In the genomic region with DNA sequence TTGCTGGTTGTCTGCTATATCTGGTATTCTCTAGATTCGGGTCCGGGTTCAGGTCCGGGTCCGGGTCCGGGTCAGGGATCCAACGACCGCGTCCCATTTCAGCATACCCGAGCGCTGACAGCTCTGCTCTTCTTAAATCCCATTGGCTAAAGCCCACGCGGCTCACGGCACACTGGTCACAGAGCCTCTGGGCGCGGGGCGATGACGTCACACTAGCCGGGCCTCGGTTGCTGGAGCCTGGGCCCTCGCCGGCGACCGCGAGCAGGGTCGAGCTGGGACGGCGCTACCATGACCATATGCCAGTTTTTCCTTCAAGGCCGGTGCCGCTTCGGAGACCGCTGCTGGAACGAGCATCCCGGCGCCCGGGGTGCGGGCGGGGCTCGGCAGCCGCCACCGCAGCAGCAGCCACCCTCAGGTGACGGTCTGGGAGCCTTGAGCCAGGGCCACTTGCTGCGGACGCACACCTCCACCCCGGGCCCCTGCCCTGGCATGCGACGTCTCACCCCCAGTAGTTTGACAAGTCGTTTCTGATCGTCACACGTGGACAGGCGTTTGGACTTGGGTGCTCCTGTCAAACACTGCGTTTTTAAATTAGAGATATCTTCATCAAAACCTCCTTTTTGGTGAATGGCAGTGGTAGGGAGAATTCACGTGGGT, we compare ENCODE assay signal across 7 mouse cellular contexts. TPM values are rescaled to one million over a fixed set of nuclear protein-coding genes. Genes with fewer than 3 reads are reported as not detected.
A peak's percentile ranks its signal among the peaks of the same experiment; 100 is the strongest.
DNase-seq lines count a peak whose midpoint lies in the region; ATAC-seq lines count a peak whose summit lies in the region.

TSS of gene Nupl2 (plus strand) at position 175 of the 657 bp plus-strand sequence.

- peak; percentile 97 for DNase-seq in adrenal gland, adult 2 months
- peak; percentile 93 for DNase-seq in embryo, embryonic 11.5 days (ENCODE audit: low read depth, low spot score)
- DNase-seq in gastrocnemius, postnatal 36 days, result peak; percentile 90 to 91
- peak; percentile 97 for DNase-seq in left cerebral cortex, postnatal 25 days (ENCODE audit: low spot score in 2 of 2)
- DNase-seq in midbrain, embryonic 10.5 days (ENCODE audit: low spot score), result peak; percentile 96
- DNase-seq in right cerebral cortex, postnatal 4 days, result peak; percentile 98

- peak within 1 kb of the TSS; percentile 70; the same call in 1 of the 2 replicates for H3K27ac ChIP-seq in intestine, embryonic 15.5 days
- peak within 1 kb of the TSS; percentile 93 for H3K27ac ChIP-seq in midbrain, embryonic 10.5 days (replicated peaks)

- H3K4me3 ChIP-seq in intestine, embryonic 15.5 days (replicated peaks), result peak within 1 kb of the TSS; percentile 91
- H3K4me3 ChIP-seq in midbrain, embryonic 10.5 days, result peak within 1 kb of the TSS; percentile 82

- whole genome bisulfite sequencing in intestine, embryonic 15.5 days, result under 1% methylated on average over 52 of the region's 52 CpGs
- under 1% methylated on average over 52 of the region's 52 CpGs for WGBS in midbrain, embryonic 10.5 days

- intact Hi-C loops in gastrocnemius, postnatal 36 days (cut with DNase I), result loop anchor here (2.0 kb wide), 1 partner anchor 64 kb away; the partner anchor contains the start of gene Klhl7
- intact Hi-C loops in left cerebral cortex, postnatal 25 days (cut with DNase I), result loop anchor here (1.0 to 5.0 kb wide), 4 partner anchors 65 to 323 kb away; partner anchors contain the start of genes Abcb8, Atg9b, Klhl7 and Nos3

- peak within 1 kb of the TSS; percentile 92 for H3K9ac ChIP-seq in intestine, embryonic 15.5 days

- no peaks in the 10 kb centered on the region for H3K9me3 ChIP-seq in intestine, embryonic 15.5 days
- no peaks in the 10 kb centered on the region for H3K9me3 ChIP-seq in midbrain, embryonic 10.5 days (replicated peaks)

- peak within 1 kb of the TSS; percentile 78 for H3K4me2 ChIP-seq in intestine, embryonic 15.5 days (replicated peaks)

- H3K36me3 ChIP-seq in intestine, embryonic 15.5 days, result peaks cover 5% of the 10 kb centered on the region
- H3K36me3 ChIP-seq in midbrain, embryonic 10.5 days, result peaks cover 36% of the 10 kb centered on the region

- H3K27me3 ChIP-seq in intestine, embryonic 15.5 days (replicated peaks), result no peaks in the 10 kb centered on the region
- no peaks in the 10 kb centered on the region for H3K27me3 ChIP-seq in midbrain, embryonic 10.5 days (ENCODE audit: low read depth, poor library complexity, severe bottlenecking)

- H3K4me1 ChIP-seq in intestine, embryonic 15.5 days (replicated peaks), result peaks cover 3% of the 10 kb centered on the region; the same call in 1 of the 2 replicates
- H3K4me1 ChIP-seq in midbrain, embryonic 10.5 days, result peaks cover 10% of the 10 kb centered on the region

- peak; percentile 100 for ATAC-seq in intestine, embryonic 15.5 days

RNA-seq across cellular contexts. Expression of gene Nupl2, which starts in this region (rescaled TPM):
- total RNA-seq in adrenal gland, adult 2 months (2021), result 1 to 10 TPM; 6.3 to 9.3 TPM
- polyA plus RNA-seq in adrenal gland, adult 2 months (2012; rRNA removed), result 7.7 and 7.9 TPM in 2 replicates
- total RNA-seq in gastrocnemius, postnatal 36 days (2021), result 1 to 10 TPM; 4.2 to 5.7 TPM
- polyA plus RNA-seq in intestine, embryonic 15.5 days (2015; fragmentation: Nextera tagmentation; extraction: Ambion mirVana), result 12.3 and 12.8 TPM in 2 replicates
- 10 to 100 TPM; 11.1 to 13.1 TPM for total RNA-seq in left cerebral cortex, postnatal 25 days (2021)
- 19.8 and 21.9 TPM in 2 replicates for polyA plus RNA-seq in midbrain, embryonic 10.5 days (2016; fragmentation: Nextera tagmentation; extraction: Ambion mirVana)

Comparison
In these comparisons a context has a peak if more than half of its experiments do, and no peak if none do; other contexts are left out.
1. Peak in every context shown above with its lines: DNase-seq, ATAC-seq, H3K4me3 ChIP-seq and H3K27ac ChIP-seq.